Mouse (Mus musculus) midbrain, embryonic 11.5 days (tissue): ENCODE results near the gene Tmprss6. TPM values are rescaled to one million over a fixed set of nuclear protein-coding genes. Genes with fewer than 3 reads are reported as not detected.

Source experiments
- polyA plus RNA-seq: library from polyadenylated mRNA; unstranded; fragments of >200 nt; fragmentation: Nextera tagmentation; extraction: Ambion mirVana; gene quantifications from 2 replicates; pipeline ENCODE4 v1.2.1, GENCODE M21; 2014

Gene Tmprss6
- polyA plus RNA-seq, 1 experiment from 2014 or later = 0.07 TPM

Other genes with a start within 250 kb of the Tmprss6 start
- 6.9 and 7.9 TPM in 2 replicates for gene Ncf4, start 223.8 kb downstream of the Tmprss6 start, polyA plus RNA-seq
- gene Csf2rb2, start 162.9 kb downstream of the Tmprss6 start, polyA plus RNA-seq = 0.23 and 0.32 TPM in 2 replicates
- gene Csf2rb, start 142.9 kb downstream of the Tmprss6 start, polyA plus RNA-seq = 1.5 and 1.8 TPM in 2 replicates
- gene Tex33, start 72.7 kb downstream of the Tmprss6 start, polyA plus RNA-seq = not detected in 2 replicates
- 6.1 and 8.3 TPM in 2 replicates for gene Tst, start 62.7 kb downstream of the Tmprss6 start, polyA plus RNA-seq
- 2.0 and 2.3 TPM in 2 replicates for gene Mpst, start 62.2 kb downstream of the Tmprss6 start, polyA plus RNA-seq
- 59.1 and 60.5 TPM in 2 replicates for gene Kctd17, start 40.1 kb downstream of the Tmprss6 start, polyA plus RNA-seq
- gene Il2rb, start 26.6 kb upstream of the Tmprss6 start, polyA plus RNA-seq = not detected in 2 replicates
- 10.5 and 12.1 TPM in 2 replicates for gene C1qtnf6, start 62.8 kb upstream of the Tmprss6 start, polyA plus RNA-seq
- gene Sstr3, start 76.1 kb upstream of the Tmprss6 start, polyA plus RNA-seq = not detected in 2 replicates
- 4.3 and 8.5 TPM in 2 replicates for gene Rac2, start 104.1 kb upstream of the Tmprss6 start, polyA plus RNA-seq
- gene Cyth4, start 128.4 kb upstream of the Tmprss6 start, polyA plus RNA-seq = 2.0 and 2.7 TPM in 2 replicates